Mouse (Mus musculus) cortical plate, adult 2 months (tissue): ENCODE measurements at regions not wholly inside any gene's neighbourhood (a gene's known extent, or its start where the extent isn't known, plus 50 kb on each side); places are given as distances from the start of the nearest gene placed in this dataset.

Source experiments
- H3K27ac ChIP-seq: fragments of 200-500 bp; 2 replicates; pipeline ENCODE4 v1.5.1; 2012; ENCODE audit warnings: low read length, control low read depth, inconsistent platforms; ENCODE audit not compliant: insufficient read depth
- H3K4me1 ChIP-seq: fragments of 200-500 bp; 2 replicates; pipeline ENCODE4 v1.6.1; 2011; ENCODE audit warnings: low read length; ENCODE audit not compliant: control insufficient read depth, insufficient read depth
- H3K4me3 ChIP-seq: fragments of 200-500 bp; 2 replicates; pipeline ENCODE4 v1.5.1; 2011; ENCODE audit warnings: mild to moderate bottlenecking, low read length, control low read depth; ENCODE audit not compliant: insufficient read depth
- CTCF ChIP-seq: fragments of 200-500 bp; IDR thresholded peaks from 2 replicates; pipeline ENCODE4 v1.5.1; 2011; ENCODE audit warnings: mild to moderate bottlenecking, control low read depth, low read length; ENCODE audit not compliant: insufficient read depth; ENCODE audit errors: extremely low read depth
- POLR2A ChIP-seq: fragments of 200-500 bp; IDR thresholded peaks from 2 replicates; pipeline ENCODE4 v1.6.1; 2011; ENCODE audit warnings: mild to moderate bottlenecking, low read length, control low read depth; ENCODE audit not compliant: insufficient read depth; ENCODE audit errors: extremely low read depth

DNA sequence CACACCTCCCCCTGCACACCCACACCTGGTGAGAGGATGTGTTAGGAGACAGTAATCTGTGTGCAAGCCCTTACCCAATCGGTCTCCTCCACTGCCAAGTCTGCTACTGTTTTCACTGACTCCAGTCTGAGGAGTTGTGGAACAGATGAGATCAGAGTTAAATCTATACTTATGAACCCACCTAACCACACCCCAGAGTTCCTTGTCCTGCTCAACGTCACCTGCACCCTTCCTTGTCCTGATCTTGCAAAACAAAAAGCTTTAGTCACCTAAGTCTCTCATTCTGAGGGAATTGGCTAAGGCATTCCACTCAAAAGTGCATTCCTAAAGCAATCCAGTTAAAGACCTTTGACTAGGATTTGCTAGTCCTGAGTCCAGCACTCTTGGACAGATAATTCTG lies 203.9 kb upstream of the Irx1 start:
- Histone ChIP-seq H3K4me3 (no peak overlapping the region), H3K4me1 (no peaks in the 10 kb centered on the region), H3K27ac (no peak overlapping the region)
- TF ChIP-seq POLR2A (no peak), CTCF (no peak)

DNA sequence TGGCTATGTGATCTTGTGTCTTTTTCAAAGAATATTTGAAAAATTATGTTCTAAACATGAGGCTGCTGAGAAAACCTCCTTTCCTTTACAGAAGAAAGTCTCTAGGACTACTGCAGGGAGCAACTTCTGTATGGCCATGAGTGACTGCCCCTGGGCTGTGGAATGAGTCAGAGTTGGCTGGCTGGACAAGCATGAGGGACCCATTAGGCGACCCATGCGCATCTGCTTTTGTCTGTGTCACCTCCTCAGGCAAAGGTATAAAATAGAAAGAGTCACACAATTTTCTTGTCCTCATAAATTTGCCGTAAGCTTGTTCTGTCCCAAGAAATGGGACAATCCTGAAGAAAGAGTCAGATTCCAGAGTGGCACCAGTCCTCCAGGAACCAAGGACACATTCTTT lies 220.1 kb upstream of the Irx1 start:
- Histone ChIP-seq H3K4me3 (no peak overlapping the region), H3K27ac (no peak overlapping the region), H3K4me1 (no peaks in the 10 kb centered on the region)
- TF ChIP-seq POLR2A (no peak), CTCF (no peak)

DNA sequence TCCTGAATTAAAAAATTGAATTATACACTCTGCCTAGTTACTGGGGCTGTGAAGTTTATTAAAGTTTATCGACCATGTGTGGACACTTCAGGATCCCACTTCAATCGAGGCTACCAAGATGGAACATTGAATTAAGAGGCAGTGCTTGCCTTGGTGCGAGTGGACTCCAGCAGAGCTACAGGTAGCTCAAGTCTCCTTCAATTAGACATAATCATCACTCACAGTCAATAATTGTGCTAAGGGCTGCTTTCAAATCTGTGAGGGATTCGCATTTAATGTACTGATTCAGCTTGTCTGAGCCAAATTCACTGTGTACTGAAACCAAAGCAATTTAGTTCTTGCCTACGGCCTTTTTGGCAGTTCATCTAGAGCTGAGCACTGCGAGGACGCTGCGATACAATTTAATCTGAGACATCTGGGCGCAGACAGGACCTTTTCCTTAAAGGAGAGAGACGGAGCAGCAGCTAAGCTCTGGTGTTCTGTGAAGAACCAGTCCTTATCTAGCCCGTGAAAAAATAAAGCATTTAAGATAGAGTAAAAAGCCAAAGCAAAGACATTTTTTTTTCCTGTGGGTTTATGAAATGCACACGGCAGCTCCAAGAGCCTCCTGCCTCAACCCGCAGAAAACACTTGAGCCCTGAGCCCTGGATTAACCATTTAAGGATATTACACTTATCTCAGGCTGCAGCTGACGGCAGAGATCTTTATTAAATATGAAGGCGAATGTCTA lies 220.8 kb upstream of the Irx1 start:
- Histone ChIP-seq H3K4me3 (no peak overlapping the region), H3K4me1 (no peaks in the 10 kb centered on the region), H3K27ac (no peak overlapping the region)
- TF ChIP-seq POLR2A, result no peak

DNA sequence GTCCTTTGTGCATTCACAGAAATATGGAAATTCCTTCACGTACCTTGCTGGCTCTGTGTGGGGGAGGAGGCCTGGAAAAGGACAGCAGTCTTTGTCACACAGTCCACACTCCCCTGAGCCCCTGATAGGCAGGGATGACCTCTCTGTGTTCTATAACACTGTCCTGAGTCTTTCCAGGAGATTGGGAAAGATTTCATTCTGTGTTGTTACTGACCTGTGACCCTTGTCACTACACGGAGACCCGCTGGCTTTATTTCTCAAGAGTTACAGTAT lies 221.3 kb upstream of the Irx1 start:
- H3K27ac ChIP-seq, result no peak overlapping the region
- TF ChIP-seq CTCF (no peak), POLR2A (no peak)
- no peak overlapping the region for H3K4me3 ChIP-seq
- no peaks in the 10 kb centered on the region for H3K4me1 ChIP-seq

DNA sequence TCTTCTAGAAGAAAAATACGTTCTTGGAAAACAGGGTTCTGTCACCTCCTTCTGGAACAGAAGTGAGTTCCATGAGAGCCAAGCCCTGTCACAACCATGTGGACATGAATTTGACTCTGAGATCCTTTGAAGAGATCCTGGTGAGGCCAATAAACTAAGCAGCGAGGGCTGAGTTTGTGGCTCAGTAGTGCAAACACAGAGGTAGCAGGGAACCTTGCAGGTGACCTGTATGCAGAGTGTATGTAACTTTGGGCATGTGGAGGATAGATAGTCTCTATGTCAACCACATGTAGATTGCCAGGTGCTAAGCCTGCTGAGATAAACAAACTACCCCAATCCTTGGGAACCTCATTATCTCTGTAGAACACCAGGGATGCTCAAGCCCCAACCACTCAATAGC lies 232.4 kb upstream of the Irx1 start:
- no peak overlapping the region for H3K4me3 ChIP-seq
- TF ChIP-seq CTCF (no peak), POLR2A (no peak)
- H3K27ac ChIP-seq, result no peak overlapping the region
- no peaks in the 10 kb centered on the region for H3K4me1 ChIP-seq

DNA sequence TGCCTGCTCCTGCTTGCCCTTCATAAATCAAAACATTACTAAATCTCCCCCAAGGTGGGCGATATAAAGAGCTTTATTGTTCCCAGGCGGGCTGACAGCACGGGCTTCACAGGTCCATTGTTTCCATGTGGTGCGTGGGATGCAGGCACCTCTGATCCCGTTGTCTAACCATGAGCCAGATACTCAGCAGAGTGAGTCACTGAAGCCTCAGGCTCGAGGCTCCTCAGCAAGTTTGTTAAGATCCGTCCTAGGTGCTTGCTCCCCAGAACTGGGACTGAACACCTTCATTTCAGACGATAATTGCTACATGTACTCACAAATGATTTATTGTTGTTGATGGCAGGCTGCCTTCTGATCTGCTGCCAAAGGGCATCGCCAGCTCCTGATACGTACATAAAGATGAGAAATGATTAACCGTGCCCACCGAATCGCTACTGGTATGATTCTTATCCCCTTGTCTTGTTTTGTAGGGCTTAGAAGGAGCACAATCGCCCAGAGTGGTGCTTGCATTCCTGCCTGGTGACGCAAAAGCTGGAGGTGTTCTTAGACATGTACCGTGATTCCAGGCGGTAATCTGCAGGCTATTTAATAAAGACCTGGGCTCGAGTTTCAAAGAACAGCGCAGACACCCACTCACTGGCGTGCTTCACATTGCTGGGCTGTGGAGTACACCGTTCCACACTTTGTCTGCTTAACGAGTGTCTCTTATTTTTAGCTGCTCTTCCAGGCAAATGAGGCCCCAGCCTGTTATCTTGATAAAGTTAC lies 235.0 kb upstream of the Irx1 start:
- H3K4me1 ChIP-seq, result no peaks in the 10 kb centered on the region
- TF ChIP-seq POLR2A (no peak), CTCF (no peak)
- H3K27ac ChIP-seq, result no peak overlapping the region
- H3K4me3 ChIP-seq, result no peak overlapping the region

DNA sequence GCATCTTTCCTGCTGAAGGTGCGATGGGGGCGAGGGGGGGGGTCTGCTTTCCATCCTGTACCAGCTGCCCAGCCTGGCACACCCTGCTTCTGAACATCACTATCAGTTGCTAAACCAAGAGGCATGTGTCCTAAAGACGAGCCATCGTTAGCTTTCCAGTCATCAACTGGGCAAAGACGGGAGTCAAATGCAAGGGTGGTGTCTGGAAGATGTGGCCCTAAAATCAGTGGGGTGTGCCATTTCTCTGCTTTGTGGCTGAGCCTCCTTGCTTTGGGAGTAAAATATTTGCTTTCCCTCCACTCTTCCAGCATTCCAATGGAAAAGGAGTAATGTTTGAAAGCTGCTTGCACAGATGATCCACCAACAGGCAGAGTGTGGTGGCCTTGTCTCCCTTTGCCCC lies 246.0 kb upstream of the Irx1 start:
- no peak overlapping the region for H3K27ac ChIP-seq
- TF ChIP-seq CTCF (no peak), POLR2A (no peak)
- H3K4me1 ChIP-seq, result no peaks in the 10 kb centered on the region
- no peak overlapping the region for H3K4me3 ChIP-seq

DNA sequence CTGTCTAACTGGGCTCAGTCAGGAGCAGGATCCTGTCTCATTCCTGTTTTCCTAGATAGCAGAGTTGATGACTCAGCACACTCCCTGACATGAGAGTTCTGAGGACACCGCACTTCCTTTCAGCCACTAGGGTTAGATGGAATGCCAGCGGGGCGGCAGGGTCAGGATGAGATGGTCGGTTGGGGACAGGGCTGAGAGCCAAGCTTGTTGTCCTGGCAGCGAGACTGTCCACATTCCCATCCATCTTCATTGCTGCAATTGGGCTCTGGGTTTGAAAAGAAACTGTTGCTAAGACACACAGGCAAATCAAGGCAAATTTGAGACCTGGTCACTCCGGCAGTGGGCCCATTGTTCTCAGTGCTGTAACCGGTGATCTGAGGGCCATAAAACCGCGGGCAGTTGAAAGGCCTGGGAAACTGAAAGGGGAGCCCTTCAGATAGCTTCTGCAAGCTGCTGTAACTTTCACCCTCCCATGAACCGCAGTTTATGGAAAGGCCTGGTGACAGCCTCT lies 246.5 kb upstream of the Irx1 start:
- Histone ChIP-seq H3K4me1 (no peaks in the 10 kb centered on the region), H3K27ac (no peak overlapping the region), H3K4me3 (no peak overlapping the region)
- TF ChIP-seq CTCF (no peak), POLR2A (no peak)

DNA sequence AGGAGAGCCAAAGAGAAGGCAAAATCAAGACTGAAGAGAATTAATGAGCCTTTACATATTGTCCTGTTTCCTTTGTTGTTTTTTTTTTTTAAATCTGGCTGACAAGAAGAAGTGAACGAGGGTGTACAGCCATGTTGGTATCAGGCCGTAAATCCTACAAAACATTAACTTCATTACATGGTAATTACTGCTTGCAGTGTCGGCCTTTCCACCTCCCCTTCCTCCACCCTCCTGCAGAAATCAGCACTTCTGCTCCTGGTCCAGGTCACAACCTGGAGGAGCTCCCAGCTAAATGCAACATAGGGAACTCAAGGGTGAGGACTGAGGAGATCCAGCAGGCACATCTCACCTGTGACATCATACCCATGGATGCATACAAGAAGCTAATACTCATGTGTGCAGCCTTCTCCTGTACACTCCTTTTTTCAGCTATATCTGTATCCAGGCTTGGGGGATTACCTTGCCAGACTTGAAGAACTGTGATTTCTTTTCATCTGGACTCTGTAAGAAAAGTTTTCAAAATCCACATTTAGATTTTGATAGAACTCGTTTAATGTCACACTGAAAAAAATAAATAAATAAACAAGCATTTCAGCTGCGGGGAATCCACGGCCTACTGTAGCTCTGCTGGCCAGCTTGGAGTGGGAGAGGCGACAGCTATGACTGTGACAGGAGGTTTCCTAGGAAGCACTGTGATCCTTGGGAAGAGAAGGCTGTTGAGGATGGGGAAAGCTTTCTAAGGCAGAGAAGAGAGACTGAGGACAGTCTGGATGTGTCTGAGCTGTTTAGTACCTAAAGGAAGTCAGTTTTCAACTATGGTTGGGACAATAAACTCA lies 247.2 kb upstream of the Irx1 start:
- TF ChIP-seq POLR2A (no peak), CTCF (no peak)
- H3K27ac ChIP-seq, result no peak overlapping the region

DNA sequence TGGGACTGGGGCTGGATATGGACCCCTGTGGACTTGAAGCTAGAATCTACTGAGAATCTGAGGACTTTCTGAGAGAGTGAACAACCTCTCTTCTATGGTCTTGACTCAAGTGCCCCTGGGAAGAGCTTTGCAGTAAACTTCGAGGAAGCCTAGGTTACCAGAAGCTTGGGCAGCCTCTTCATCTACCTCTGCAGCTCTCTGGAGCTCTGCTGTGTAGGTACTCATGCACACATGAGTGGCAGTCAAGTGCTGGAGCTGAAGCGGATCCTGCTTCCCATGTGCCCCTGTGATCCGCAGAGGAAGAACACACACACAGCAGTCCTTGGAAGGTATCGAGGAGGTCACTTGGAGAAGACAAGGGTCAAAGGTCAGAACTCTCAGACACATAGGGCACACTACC lies 248.2 kb upstream of the Irx1 start:
- Histone ChIP-seq H3K27ac (no peak overlapping the region), H3K4me1 (no peaks in the 10 kb centered on the region), H3K4me3 (no peak overlapping the region)
- TF ChIP-seq CTCF (no peak), POLR2A (no peak)

More for the DNA sequence above, 247.2 kb upstream of the Irx1 start:
- no peaks in the 10 kb centered on the region for H3K4me1 ChIP-seq
- no peak overlapping the region for H3K4me3 ChIP-seq

DNA sequence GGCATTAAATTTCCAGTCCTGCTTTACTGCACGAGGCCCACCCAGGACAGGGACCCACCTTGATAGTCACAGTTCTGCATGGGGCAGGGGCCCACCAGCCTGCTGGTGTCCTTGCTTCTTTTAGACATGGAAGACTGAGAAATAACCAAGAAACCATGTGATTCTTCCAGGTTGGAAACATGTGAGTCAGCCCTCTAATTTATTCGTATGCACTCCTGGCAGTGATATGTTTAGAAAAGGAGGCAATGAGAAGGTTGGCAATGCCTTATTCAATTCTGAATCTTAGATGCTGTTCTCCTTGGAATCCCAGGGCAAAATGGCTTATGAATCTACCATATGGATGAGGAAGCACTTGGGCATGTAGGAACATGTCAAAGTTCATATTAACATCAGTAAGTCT lies 249.2 kb upstream of the Irx1 start:
- TF ChIP-seq POLR2A (no peak), CTCF (no peak)
- H3K4me3 ChIP-seq, result no peak overlapping the region
- H3K27ac ChIP-seq, result no peak overlapping the region
- H3K4me1 ChIP-seq, result no peaks in the 10 kb centered on the region
